22 mouse cellular contexts compared by ENCODE assay signal in the genomic region with DNA sequence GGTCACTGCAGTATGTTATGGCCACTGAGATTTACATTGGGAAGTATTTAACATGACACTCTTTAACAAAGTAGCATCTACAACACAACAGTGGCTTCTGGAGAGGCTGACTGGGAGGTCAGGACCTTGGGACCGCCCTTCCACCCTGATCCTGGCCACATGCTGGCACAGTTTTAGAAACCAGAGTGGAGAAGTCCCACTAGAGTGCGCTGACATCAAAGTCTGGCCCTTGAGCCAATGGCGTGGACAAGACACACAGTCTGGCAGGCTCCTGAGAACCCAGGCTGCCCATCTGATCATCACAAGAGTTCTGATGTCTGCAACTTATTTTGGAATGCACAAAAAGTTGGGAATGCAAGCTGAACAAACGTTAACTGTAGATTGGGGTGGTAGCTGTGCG. TPM values are rescaled to one million over a fixed set of nuclear protein-coding genes. Genes with fewer than 3 reads are reported as not detected.
DNase-seq lines count a peak whose midpoint lies in the region; ATAC-seq and TF ChIP-seq lines count a peak whose summit lies in the region.
"Had no signal": no experiment of that assay in that cellular context is flagged by ENCODE, and none has a peak within 500 bp of the region (broad histone marks: within the 10 kb centered on the region; RNA-seq: fewer than 3 reads in every experiment).

No protein-coding gene starts in this region.

- H3K4me3 ChIP-seq in gastrocnemius, adult 2 months, result no peak overlapping the region
- no peak overlapping the region for H3K4me3 ChIP-seq in liver, adult 2 months (ENCODE audit: insufficient read depth, low read depth, low read length)
- H3K4me3 ChIP-seq in liver, embryonic 11.5 days (ENCODE audit: low read depth, low read length), result no peak overlapping the region
- no peak overlapping the region for H3K4me3 ChIP-seq in small intestine, adult 2 months (ENCODE audit: low read depth, low read length)
- no peak overlapping the region for H3K4me3 ChIP-seq in intestine, embryonic 15.5 days (replicated peaks)
- H3K4me3 ChIP-seq: embryonic facial prominence, embryonic 15.5 days; heart, embryonic 13.5 days; hindbrain, embryonic 12.5 days; layer of hippocampus, adult 2 months; limb, embryonic 10.5 days; stomach, embryonic 15.5 days had no signal

- no peak for TF ChIP-seq POLR2A in liver, adult 2 months (IDR thresholded peaks at IDR 0.05; ENCODE audit: extremely low read depth, insufficient read depth, low read length)
- TF ChIP-seq POLR2A in small intestine, adult 2 months (IDR thresholded peaks at IDR 0.05; ENCODE audit: low read depth, low read length), result no peak

- intact Hi-C loops in gastrocnemius, adult 2 months (cut with DNase I), result no loop called here

- WGBS in liver, adult 2 months, result 73% methylated on average over 5 of the region's 5 CpGs
- WGBS in liver, embryonic 11.5 days, result 81% methylated on average over 5 of the region's 5 CpGs
- 87% methylated on average over 5 of the region's 5 CpGs for whole genome bisulfite sequencing in small intestine, adult 2 months
- 83% methylated on average over 5 of the region's 5 CpGs for WGBS in intestine, embryonic 15.5 days

- no peak overlapping the region for H3K4me2 ChIP-seq in liver, embryonic 11.5 days
- H3K4me2 ChIP-seq in intestine, embryonic 15.5 days (replicated peaks), result no peak overlapping the region
- H3K4me2 ChIP-seq: embryonic facial prominence, embryonic 15.5 days; heart, embryonic 13.5 days; hindbrain, embryonic 12.5 days; stomach, embryonic 15.5 days had no signal

- no peaks in the 10 kb centered on the region for H3K79me2 ChIP-seq in liver, adult 2 months (ENCODE audit: control insufficient read depth, insufficient read depth, low read length)

- no peak overlapping the region for H3K27ac ChIP-seq in gastrocnemius, adult 2 months
- H3K27ac ChIP-seq in liver, adult 2 months (replicated peaks; ENCODE audit: insufficient read depth, low read depth, low read length), result no peak overlapping the region
- H3K27ac ChIP-seq in liver, embryonic 11.5 days (ENCODE audit: low read depth, low read length), result no peak overlapping the region
- H3K27ac ChIP-seq in small intestine, adult 2 months (ENCODE audit: insufficient read depth, low read depth, low read length), result peak overlapping the region; percentile 9; the same call in 1 of the 2 replicates
- no peak overlapping the region for H3K27ac ChIP-seq in intestine, embryonic 15.5 days
- H3K27ac ChIP-seq: embryonic facial prominence, embryonic 15.5 days; heart, embryonic 13.5 days; hindbrain, embryonic 12.5 days; layer of hippocampus, adult 2 months; limb, embryonic 10.5 days; macrophage; stomach, embryonic 15.5 days had no signal

- no peaks in the 10 kb centered on the region for H3K9me3 ChIP-seq in liver, embryonic 11.5 days (ENCODE audit: control insufficient read depth, low read length)
- H3K9me3 ChIP-seq in intestine, embryonic 15.5 days, result no peaks in the 10 kb centered on the region
- H3K9me3 ChIP-seq: embryonic facial prominence, embryonic 15.5 days; heart, embryonic 13.5 days; hindbrain, embryonic 12.5 days; limb, embryonic 10.5 days; stomach, embryonic 15.5 days had no signal

- no peak overlapping the region for H3K9ac ChIP-seq in liver, adult 2 months (ENCODE audit: low read depth, low read length)
- no peak overlapping the region for H3K9ac ChIP-seq in liver, embryonic 11.5 days (ENCODE audit: low read depth, low read length)
- no peak overlapping the region for H3K9ac ChIP-seq in intestine, embryonic 15.5 days
- H3K9ac ChIP-seq: embryonic facial prominence, embryonic 15.5 days; heart, embryonic 13.5 days; hindbrain, embryonic 12.5 days; stomach, embryonic 15.5 days had no signal

- DNase-seq in gastrocnemius, adult 2 months, result peak; percentile 57
- no peak for DNase-seq in gastrocnemius, postnatal 10 days
- DNase-seq in liver, adult 2 months (ENCODE audit: extremely low read depth, low read depth, low spot score), result peak; percentile 71
- no peak for DNase-seq in liver, embryonic 11.5 days (ENCODE audit: low spot score)
- DNase-seq in adrenal gland, postnatal 36 days, result peak; percentile 25 to 32
- DNase-seq: B cell, adult 2 months; cerebellum, adult 9-10 months; heart, postnatal 14 days; kidney, adult 18-20 months; right cerebral cortex, postnatal 4 days had no signal

- TF ChIP-seq CTCF in gastrocnemius, adult 2 months (IDR thresholded peaks at IDR 0.05), result no peak; the same call in 1 of the 2 replicates
- peak; percentile 25; the same call in 1 of the 2 replicates for TF ChIP-seq CTCF in liver, adult 2 months (IDR thresholded peaks at IDR 0.05; ENCODE audit: low read depth, low read length)
- no peak for TF ChIP-seq CTCF in small intestine, adult 2 months (IDR thresholded peaks at IDR 0.05; ENCODE audit: extremely low read depth, insufficient read length, insufficient replicate concordance, low read depth, low read length)

- ATAC-seq in liver, embryonic 11.5 days (replicated peaks; ENCODE audit: low FRiP score), result no peak
- ATAC-seq in intestine, embryonic 15.5 days, result no peak
- ATAC-seq: activated CD4-positive, CD25-positive, alpha-beta regulatory T cell, adult 4 months; forebrain, embryonic 14.5 days; lung, postnatal 0 days had no signal

- no peaks in the 10 kb centered on the region for H3K36me3 ChIP-seq in liver, adult 2 months (ENCODE audit: control insufficient read depth, insufficient read depth, low read length)
- peaks cover 8% of the 10 kb centered on the region for H3K36me3 ChIP-seq in liver, embryonic 11.5 days (ENCODE audit: control insufficient read depth, insufficient read depth, low read length)
- peaks cover 22% of the 10 kb centered on the region for H3K36me3 ChIP-seq in small intestine, adult 2 months (ENCODE audit: control insufficient read depth, insufficient read depth, low read length)
- no peaks in the 10 kb centered on the region for H3K36me3 ChIP-seq in intestine, embryonic 15.5 days
- H3K36me3 ChIP-seq: embryonic facial prominence, embryonic 15.5 days; limb, embryonic 10.5 days had no signal

- H3K27me3 ChIP-seq in liver, adult 2 months (ENCODE audit: control insufficient read depth, insufficient read depth, low read length), result no peaks in the 10 kb centered on the region
- no peaks in the 10 kb centered on the region for H3K27me3 ChIP-seq in liver, embryonic 11.5 days (replicated peaks; ENCODE audit: control insufficient read depth, insufficient read depth, low read length)
- no peaks in the 10 kb centered on the region for H3K27me3 ChIP-seq in small intestine, adult 2 months (ENCODE audit: control insufficient read depth, insufficient read depth, low read length)
- no peaks in the 10 kb centered on the region for H3K27me3 ChIP-seq in intestine, embryonic 15.5 days (replicated peaks)
- H3K27me3 ChIP-seq: embryonic facial prominence, embryonic 15.5 days; heart, embryonic 13.5 days; hindbrain, embryonic 12.5 days; stomach, embryonic 15.5 days had no signal

- H3K4me1 ChIP-seq in liver, adult 2 months (ENCODE audit: control insufficient read depth, insufficient read depth, low read length), result peaks cover 20% of the 10 kb centered on the region
- peaks cover 27% of the 10 kb centered on the region for H3K4me1 ChIP-seq in liver, embryonic 11.5 days (replicated peaks; ENCODE audit: control insufficient read depth, insufficient read depth, low read length)
- peaks cover 61% of the 10 kb centered on the region for H3K4me1 ChIP-seq in small intestine, adult 2 months (ENCODE audit: control insufficient read depth, insufficient read depth, insufficient read length, low read length)
- peaks cover 8% of the 10 kb centered on the region; the same call in 1 of the 2 replicates for H3K4me1 ChIP-seq in intestine, embryonic 15.5 days (replicated peaks)
- H3K4me1 ChIP-seq: embryonic facial prominence, embryonic 15.5 days had no signal

RNA-seq across cellular contexts. Expression of a gene that starts 13.9 kb away (rescaled TPM):
- total RNA-seq in gastrocnemius, adult 2 months (2021), result 100 to 1,000 TPM; 147 to 151 TPM
- total RNA-seq in gastrocnemius, postnatal 10 days (2021), result 10 to 100 TPM; 25.3 to 27.2 TPM
- 62.5 and 82.7 TPM in 2 replicates for total RNA-seq in liver, adult 2 months (2014; rRNA removed)
- 97.8 and 112 TPM in 2 replicates for polyA plus RNA-seq in liver, adult 2 months (2012; rRNA removed)
- 242 and 253 TPM in 2 replicates for polyA plus RNA-seq in liver, embryonic 11.5 days (2014; fragmentation: Nextera tagmentation; extraction: Ambion mirVana)
- 100 to 1,000 TPM in 1 of 2 experiments, 10 to 100 TPM in 1; 68.8 to 100 TPM for total RNA-seq in adrenal gland, postnatal 36 days (2021)
- polyA plus RNA-seq in small intestine, adult 2 months (2012; rRNA removed), result 1,045 and 1,081 TPM in 2 replicates
- 247 and 298 TPM in 2 replicates for polyA plus RNA-seq in intestine, embryonic 15.5 days (2015; fragmentation: Nextera tagmentation; extraction: Ambion mirVana)

RNA-seq across cellular contexts. Expression of a gene that starts 30.0 kb away (rescaled TPM):
- 1 to 10 TPM; 4.1 to 5.8 TPM for total RNA-seq in gastrocnemius, adult 2 months (2021)
- total RNA-seq in gastrocnemius, postnatal 10 days (2021), result 10 to 100 TPM in 1 of 2 experiments, 1 to 10 TPM in 1; 6.7 to 10.3 TPM
- total RNA-seq in liver, adult 2 months (2014; rRNA removed), result 119 TPM in 2 replicates
- 127 and 162 TPM in 2 replicates for polyA plus RNA-seq in liver, adult 2 months (2012; rRNA removed)
- 112 and 129 TPM in 2 replicates for polyA plus RNA-seq in liver, embryonic 11.5 days (2014; fragmentation: Nextera tagmentation; extraction: Ambion mirVana)
- total RNA-seq in adrenal gland, postnatal 36 days (2021), result 10 to 100 TPM; 63.5 to 87.4 TPM
- polyA plus RNA-seq in small intestine, adult 2 months (2012; rRNA removed), result 33.8 and 112 TPM in 2 replicates
- 133 and 156 TPM in 2 replicates for polyA plus RNA-seq in intestine, embryonic 15.5 days (2015; fragmentation: Nextera tagmentation; extraction: Ambion mirVana)

Comparison
In these comparisons a context has a peak if more than half of its experiments do, and no peak if none do; other contexts are left out.
1. DNase-seq: peak in gastrocnemius, adult 2 months (single experiment), liver, adult 2 months (single experiment) and adrenal gland, postnatal 36 days (2 of 2); none in gastrocnemius, postnatal 10 days (single experiment) and liver, embryonic 11.5 days (single experiment).
2. RNA of a gene that starts 30.0 kb away (total RNA-seq): 119 TPM in liver, adult 2 months and 63.5 to 87.4 TPM in adrenal gland, postnatal 36 days; 6.7 to 10.3 TPM in gastrocnemius, postnatal 10 days and 4.1 to 5.8 TPM in gastrocnemius, adult 2 months; every median in the first group is over 4 times any median in the second.